Mouse (Mus musculus) CH12.LX (cell line): ENCODE results near the gene Cltc. TPM values are rescaled to one million over a fixed set of nuclear protein-coding genes. Genes with fewer than 3 reads are reported as not detected.
A peak's percentile ranks its signal among the peaks of the same experiment; 100 is the strongest.

Experiments used
- DNase-seq: peaks from one replicate; pipeline ENCODE4 v3.0.0-alpha.2; 2013; ENCODE audit errors: extremely low read depth
- H3K27ac ChIP-seq: 2 replicates; pipeline ENCODE4 v1.5.1; 2012; ENCODE audit warnings: low read depth, mild to moderate bottlenecking, control low read depth, moderate library complexity; ENCODE audit not compliant: insufficient read depth
- H3K27me3 ChIP-seq: replicated peaks from 2 replicates; pipeline ENCODE3; 2012; ENCODE audit warnings: inconsistent platforms
- H3K36me3 ChIP-seq, 2 experiments: replicated peaks in 1 of 2; 2 replicates each; pipeline versions ENCODE3 to v1.6.1; 2012; ENCODE audit warnings: inconsistent platforms in 1 of 2, low read length in 1 of 2, mild to moderate bottlenecking in 1 of 2, mixed read lengths in 1 of 2, moderate library complexity in 1 of 2; ENCODE audit not compliant: control insufficient read depth in 1 of 2, insufficient read depth in 1 of 2
- H3K4me1 ChIP-seq, 2 experiments: 2 replicates each; pipeline ENCODE4 v1.6.1; 2012; ENCODE audit warnings: inconsistent platforms in 1 of 2, moderate library complexity in 1 of 2; ENCODE audit not compliant: insufficient read depth in 2 of 2, control insufficient read depth in 1 of 2
- H3K4me2 ChIP-seq: 2 replicates; pipeline ENCODE4 v1.6.1; 2012; ENCODE audit warnings: low read depth, mild to moderate bottlenecking, control low read depth; ENCODE audit not compliant: poor library complexity, insufficient read depth, severe bottlenecking
- H3K4me3 ChIP-seq, 3 experiments: fragments of 150-350 bp in 1 of 3; sonication (generic) in 1 of 3; replicated peaks in 1 of 3; 2 replicates each; pipeline versions ENCODE3 to v1.5.1; 2011 to 2012; ENCODE audit warnings: low read depth in 2 of 3, low read length in 2 of 3, mild to moderate bottlenecking in 2 of 3, moderate library complexity in 2 of 3, control low read depth in 1 of 3, improper control_type of control experiment in 1 of 3, inconsistent platforms in 1 of 3, mixed read lengths in 1 of 3; ENCODE audit not compliant: poor library complexity in 1 of 3
- H3K79me2 ChIP-seq: replicated peaks from 2 replicates; pipeline ENCODE4 v1.6.1; 2012; ENCODE audit warnings: mild to moderate bottlenecking, moderate library complexity; ENCODE audit not compliant: control insufficient read depth, poor library complexity, insufficient read depth, severe bottlenecking; ENCODE audit errors: extremely low read depth
- H3K9ac ChIP-seq: 2 replicates; pipeline ENCODE4 v1.6.1; 2012; ENCODE audit warnings: low read depth, mild to moderate bottlenecking, control low read depth, moderate library complexity; ENCODE audit not compliant: insufficient read depth
- H3K9me3 ChIP-seq: replicated peaks from 2 replicates; pipeline ENCODE3; 2012; ENCODE audit warnings: low read length, inconsistent platforms, mixed read lengths
- BHLHE40 ChIP-seq: IDR thresholded peaks from 2 replicates; pipeline ENCODE4 v1.6.1; 2011; ENCODE audit warnings: mild to moderate bottlenecking, low read depth, low read length, improper control_type of control experiment
- CTCF ChIP-seq, 2 experiments: IDR thresholded peaks in 1 of 2; conservative IDR thresholded peaks in 1 of 2; 2 replicates each; pipeline ENCODE4 v1.5.1; 2011 to 2012; ENCODE audit warnings: low read depth in 2 of 2, low read length in 2 of 2, improper control_type of control experiment in 1 of 2, inconsistent platforms in 1 of 2, mild to moderate bottlenecking in 1 of 2, moderate library complexity in 1 of 2
- GABPA ChIP-seq: IDR thresholded peaks from 2 replicates; pipeline ENCODE4 v1.6.1; 2012; ENCODE audit warnings: low read depth, low read length, improper control_type of control experiment, inconsistent platforms; ENCODE audit not compliant: insufficient replicate concordance
- IRF4 ChIP-seq: IDR thresholded peaks from 2 replicates; pipeline ENCODE4 v1.6.1; 2014; ENCODE audit warnings: low read depth, mild to moderate bottlenecking, inconsistent platforms, low read length, improper control_type of control experiment
- JUN ChIP-seq: IDR thresholded peaks from 2 replicates; pipeline ENCODE4 v1.6.1; 2011; ENCODE audit warnings: low read depth, mild to moderate bottlenecking, low read length, improper control_type of control experiment, moderate library complexity; ENCODE audit not compliant: insufficient read depth
- MAFK ChIP-seq: IDR thresholded peaks from 2 replicates; pipeline ENCODE4 v1.6.1; 2011; ENCODE audit warnings: low read length, improper control_type of control experiment; ENCODE audit not compliant: insufficient replicate concordance
- MEF2A ChIP-seq: IDR thresholded peaks from 2 replicates; pipeline ENCODE4 v1.6.1; 2014; ENCODE audit warnings: low read depth, mild to moderate bottlenecking, inconsistent platforms, low read length, improper control_type of control experiment, borderline replicate concordance
- POLR2A ChIP-seq: IDR thresholded peaks from 2 replicates; pipeline ENCODE4 v1.6.1; 2011; ENCODE audit warnings: low read depth, mild to moderate bottlenecking, improper control_type of control experiment, low read length
- POLR2AphosphoS2 ChIP-seq: IDR thresholded peaks from 2 replicates; pipeline ENCODE4 v1.6.1; 2011; ENCODE audit warnings: low read depth, low read length, improper control_type of control experiment
- RAD21 ChIP-seq: IDR thresholded peaks from 2 replicates; pipeline ENCODE4 v1.6.1; 2011; ENCODE audit warnings: low read depth, mild to moderate bottlenecking, low read length, improper control_type of control experiment, moderate library complexity
- RCOR1 ChIP-seq: conservative IDR thresholded peaks from 2 replicates; pipeline ENCODE4 v1.6.1; 2012; ENCODE audit warnings: low read depth, mild to moderate bottlenecking, inconsistent platforms, low read length, improper control_type of control experiment
- SIN3A ChIP-seq: IDR thresholded peaks from 2 replicates; pipeline ENCODE4 v1.6.1; 2012; ENCODE audit warnings: low read length, improper control_type of control experiment, inconsistent platforms
- SMC3 ChIP-seq: IDR thresholded peaks from 2 replicates; pipeline ENCODE4 v1.6.1; 2011; ENCODE audit warnings: low read depth, low read length, improper control_type of control experiment
- TCF12 ChIP-seq: IDR thresholded peaks from 2 replicates; pipeline ENCODE4 v1.6.1; 2014; ENCODE audit warnings: low read depth, mild to moderate bottlenecking, inconsistent platforms, low read length, improper control_type of control experiment
- USF1 ChIP-seq: IDR thresholded peaks from 2 replicates; pipeline ENCODE4 v1.6.1; 2014; ENCODE audit warnings: low read depth, mild to moderate bottlenecking, inconsistent platforms, low read length, improper control_type of control experiment
- ZKSCAN1 ChIP-seq: IDR thresholded peaks from 2 replicates; pipeline ENCODE4 v1.6.1; 2012; ENCODE audit warnings: low read depth, inconsistent platforms, low read length, improper control_type of control experiment, borderline replicate concordance
- ZMIZ1 ChIP-seq: IDR thresholded peaks from 2 replicates; pipeline ENCODE4 v1.6.1; 2012; ENCODE audit warnings: low read depth, mild to moderate bottlenecking, inconsistent platforms, low read length, improper control_type of control experiment
- ZNF384 ChIP-seq: IDR thresholded peaks from 2 replicates; pipeline ENCODE4 v1.6.1; 2012; ENCODE audit warnings: low read depth, low read length, improper control_type of control experiment, inconsistent platforms
- dilution Hi-C: fragments of 300-500 bp; cut with MboI; formaldehyde crosslinking; loops from 2 replicates; pipeline ENCODE4 v1.14.3; 2020; ENCODE audit warnings: low sequenced_read_pairs; ENCODE audit not compliant: extremely low pct_unique_long_range_greater_than_20kb, extremely low pct_ligation_motif_present
- in situ Hi-C: fragments of 300-500 bp; cut with MboI; formaldehyde crosslinking; loops from 3 replicates; pipeline ENCODE4 v1.14.3; 2019; ENCODE audit warnings: low sequenced_read_pairs, low pct_ligation_motif_present, low pct_unique_long_range_greater_than_20kb, mixed read lengths
- polyA plus RNA-seq: library from polyadenylated mRNA; unstranded; fragments of >175 nt; gene quantifications from 2 replicates; pipeline ENCODE4 v1.2.1, GENCODE M21; 2012; ENCODE audit warnings: low read depth; ENCODE audit not compliant: insufficient read length
- total RNA-seq, 2 experiments: library from RNA; depleted of rRNA; stranded (reverse); fragments of 300-350 nt in 1 of 2; fragments of >200 nt in 1 of 2; gene quantifications; 2 replicates each; pipeline ENCODE4 v1.2.3; 2012 to 2014

Cltc gene
- total and polyA plus RNA-seq, 3 experiments: 140 to 303 (median 219) TPM

- no peaks in the 10 kb centered on the region for H3K9me3 ChIP-seq
- H3K79me2 ChIP-seq: peaks cover 39% of the 10 kb centered on the region
- H3K27ac ChIP-seq: 0 out of 2 replicates have a peak overlapping the region, but pooled peaks have one; percentile 28
- in situ Hi-C loops: no loop called here
- H3K9ac ChIP-seq: no peak overlapping the region
- no peak overlapping the region for H3K4me2 ChIP-seq
- H3K27me3 ChIP-seq: no peaks in the 10 kb centered on the region
- dilution Hi-C loops: no loop called here
- H3K4me1 ChIP-seq: peaks cover 4 to 63% of the 10 kb centered on the region in 2 experiments; a peak in 3 of 4 replicates
- TF ChIP-seq TCF12 (no peak), IRF4 (no peak), JUN (no peak), SMC3 (no peak), USF1 (no peak), GABPA (no peak), ZNF384 (no peak)
- H3K36me3 ChIP-seq: peaks cover 49 to 75% of the 10 kb centered on the region in 2 experiments
- DNase-seq: no peak
- no peak overlapping the region for H3K4me3 ChIP-seq
Measured at GRCm38 (mm10) chr11:86714606-86715005, 42.8 kb downstream of the Cltc start.

GRCm38 (mm10) chr11:86701151-86701550 lies 56.2 kb downstream of the Cltc start:
- H3K36me3 ChIP-seq: peaks cover 78 to 95% of the 10 kb centered on the region in 2 experiments
- dilution Hi-C loops: no loop called here
- in situ Hi-C loops: no loop called here
- H3K4me1 ChIP-seq: peaks cover 0 to 3% of the 10 kb centered on the region in 2 experiments; a peak in 1 of 4 replicates
- no peaks in the 10 kb centered on the region for H3K9me3 ChIP-seq
- peaks cover 5% of the 10 kb centered on the region; the same call in 1 of the 2 replicates for H3K79me2 ChIP-seq
- no peak overlapping the region for H3K4me2 ChIP-seq
- TF ChIP-seq GABPA (no peak), RCOR1 (no peak), POLR2A (no peak), RAD21 (no peak), MEF2A (no peak), BHLHE40 (no peak), MAFK (no peak), CTCF (conservative IDR thresholded peaks at IDR 0.05 in 1 of 2, IDR thresholded peaks at IDR 0.05 in 1 of 2; ENCODE audit: low read depth in 2 of 2, low read length in 2 of 2) (no peak), ZKSCAN1 (no peak), POLR2AphosphoS2 (no peak), ZNF384 (no peak), SIN3A (no peak), ZMIZ1 (no peak), IRF4 (no peak)
- TF ChIP-seq, all 38 proteins: peak for 0
- no peaks in the 10 kb centered on the region for H3K27me3 ChIP-seq
- no peak overlapping the region for H3K4me3 ChIP-seq
- H3K27ac ChIP-seq: no peak overlapping the region
- DNase-seq: no peak
- H3K9ac ChIP-seq: no peak overlapping the region
